Mouse (Mus musculus): ENCODE measurements at regions not wholly inside any gene's neighbourhood (a gene's known extent, or its start where the extent isn't known, plus 50 kb on each side); places are given as distances from the start of the nearest gene placed in this dataset.

- Histone ChIP-seq H3K4me1 (replicated peaks) (peaks cover 8% of the 10 kb centered on the region), H3K27me3 (no peaks in the 10 kb centered on the region), H3K36me3 (no peaks in the 10 kb centered on the region), H3K9me3 (no peaks in the 10 kb centered on the region), H3K27ac (no peak overlapping the region), H3K9ac (no peak overlapping the region), H3K4me3 (no peak overlapping the region), H3K4me2 (no peak overlapping the region)
- no peak for ATAC-seq (ENCODE audit: low FRiP score)
- WGBS, result 88% methylated on average over 3 of the region's 3 CpGs
These were observed 146.9 kb upstream of the Hs3st3a1 start for GRCm38 (mm10) chr11:64288236-64288635.

- H3K27ac ChIP-seq, result no peak overlapping the region
- ATAC-seq (ENCODE audit: low FRiP score), result no peak
These were observed 147.6 kb upstream of the Hs3st3a1 start for GRCm38 (mm10) chr11:64287499-64287898.

GRCm38 (mm10) chr11:64281781-64282180 is 153.4 kb upstream of the Hs3st3a1 start:
- Histone ChIP-seq H3K36me3 (no peaks in the 10 kb centered on the region), H3K4me3 (no peak overlapping the region), H3K27me3 (peaks cover 13% of the 10 kb centered on the region; the same call in 1 of the 2 replicates), H3K27ac (no peak overlapping the region), H3K9me3 (no peaks in the 10 kb centered on the region), H3K9ac (no peak overlapping the region), H3K4me2 (no peak overlapping the region), H3K4me1 (replicated peaks) (peaks cover 16% of the 10 kb centered on the region)
- no peak for ATAC-seq (ENCODE audit: low FRiP score)
- 65% methylated on average over 4 of the region's 4 CpGs for WGBS

More at GRCm38 (mm10) chr11:64287499-64287898, 147.6 kb upstream of the Hs3st3a1 start:
- H3K27me3 ChIP-seq, result no peaks in the 10 kb centered on the region
- no peaks in the 10 kb centered on the region for H3K36me3 ChIP-seq
- H3K9ac ChIP-seq, result no peak overlapping the region
- peaks cover 8% of the 10 kb centered on the region for H3K4me1 ChIP-seq (replicated peaks)
- no peak overlapping the region for H3K4me3 ChIP-seq
- H3K4me2 ChIP-seq, result no peak overlapping the region
- no peaks in the 10 kb centered on the region for H3K9me3 ChIP-seq

- Histone ChIP-seq H3K4me3 (no peak overlapping the region), H3K9ac (no peak overlapping the region), H3K4me2 (no peak overlapping the region), H3K9me3 (no peaks in the 10 kb centered on the region), H3K27me3 (peaks cover 19% of the 10 kb centered on the region; the same call in 1 of the 2 replicates), H3K36me3 (no peaks in the 10 kb centered on the region), H3K27ac (peak overlapping the region; percentile 76), H3K4me1 (replicated peaks) (peaks cover 16% of the 10 kb centered on the region)
- ATAC-seq (ENCODE audit: low FRiP score), result peak; percentile 93
- WGBS, result 26% methylated on average over 12 of the region's 12 CpGs
These were observed 156.7 kb upstream of the Hs3st3a1 start for GRCm38 (mm10) chr11:64278259-64279003.

- WGBS, result 80% methylated on average over 6 of the region's 6 CpGs
- Histone ChIP-seq H3K9me3 (no peaks in the 10 kb centered on the region), H3K4me2 (no peak overlapping the region), H3K27ac (no peak overlapping the region), H3K4me1 (replicated peaks) (peaks cover 14% of the 10 kb centered on the region), H3K9ac (no peak overlapping the region), H3K4me3 (no peak overlapping the region), H3K36me3 (no peaks in the 10 kb centered on the region), H3K27me3 (peaks cover 6% of the 10 kb centered on the region; the same call in 1 of the 2 replicates)
- no peak for ATAC-seq (ENCODE audit: low FRiP score)
These were observed 161.4 kb upstream of the Hs3st3a1 start for GRCm38 (mm10) chr11:64273726-64274125.

GRCm38 (mm10) chr11:64273214-64273613 is 161.9 kb upstream of the Hs3st3a1 start:
- H3K4me2 ChIP-seq, result no peak overlapping the region
- peaks cover 6% of the 10 kb centered on the region; the same call in 1 of the 2 replicates for H3K27me3 ChIP-seq
- 92% methylated on average over 3 of the region's 3 CpGs for WGBS
- H3K9ac ChIP-seq, result no peak overlapping the region
- no peaks in the 10 kb centered on the region for H3K9me3 ChIP-seq
- no peak overlapping the region for H3K27ac ChIP-seq
- no peak overlapping the region for H3K4me3 ChIP-seq
- peaks cover 9% of the 10 kb centered on the region for H3K4me1 ChIP-seq (replicated peaks)
- no peak for ATAC-seq (ENCODE audit: low FRiP score)
- H3K36me3 ChIP-seq, result no peaks in the 10 kb centered on the region

GRCm38 (mm10) chr11:64268121-64268520 is 167.0 kb upstream of the Hs3st3a1 start:
- no peaks in the 10 kb centered on the region for H3K9me3 ChIP-seq
- H3K27me3 ChIP-seq, result no peaks in the 10 kb centered on the region
- no peak overlapping the region for H3K4me2 ChIP-seq
- WGBS, result 79% methylated on average over 4 of the region's 4 CpGs
- H3K27ac ChIP-seq, result no peak overlapping the region
- no peak for ATAC-seq (ENCODE audit: low FRiP score)
- H3K9ac ChIP-seq, result no peak overlapping the region
- H3K4me3 ChIP-seq, result no peak overlapping the region
- no peaks in the 10 kb centered on the region for H3K36me3 ChIP-seq
- no peaks in the 10 kb centered on the region for H3K4me1 ChIP-seq (replicated peaks)

- no peak for ATAC-seq (ENCODE audit: low FRiP score)
- no peaks in the 10 kb centered on the region for H3K9me3 ChIP-seq
- no peak overlapping the region for H3K27ac ChIP-seq
- H3K9ac ChIP-seq, result no peak overlapping the region
- 82% methylated on average over 5 of the region's 5 CpGs for WGBS
- H3K36me3 ChIP-seq, result no peaks in the 10 kb centered on the region
- no peaks in the 10 kb centered on the region for H3K4me1 ChIP-seq (replicated peaks)
- H3K4me2 ChIP-seq, result no peak overlapping the region
- no peak overlapping the region for H3K4me3 ChIP-seq
- 0 out of 2 replicates have a peak, but pooled peaks cover 3% of the 10 kb centered on the region for H3K27me3 ChIP-seq
These were observed 167.6 kb upstream of the Hs3st3a1 start for GRCm38 (mm10) chr11:64267547-64267946.

- H3K9me3 ChIP-seq, result no peaks in the 10 kb centered on the region
- WGBS, result 81% methylated on average over 7 of the region's 7 CpGs
These were observed 174.5 kb upstream of the Cox10 start for GRCm38 (mm10) chr11:64253517-64254385.

GRCm38 (mm10) chr11:64236873-64237272 is 157.6 kb upstream of the Cox10 start:
- no peak overlapping the region for H3K27ac ChIP-seq
- H3K4me2 ChIP-seq, result no peak overlapping the region
- ATAC-seq (ENCODE audit: low FRiP score), result no peak
- H3K27me3 ChIP-seq, result no peaks in the 10 kb centered on the region
- H3K9me3 ChIP-seq, result no peaks in the 10 kb centered on the region
- H3K4me1 ChIP-seq (replicated peaks), result no peaks in the 10 kb centered on the region
- H3K36me3 ChIP-seq, result no peaks in the 10 kb centered on the region
- 90% methylated on average over 4 of the region's 4 CpGs for WGBS
- H3K4me3 ChIP-seq, result no peak overlapping the region
- no peak overlapping the region for H3K9ac ChIP-seq

More at GRCm38 (mm10) chr11:64253517-64254385, 174.5 kb upstream of the Cox10 start:
- no peak overlapping the region for H3K4me3 ChIP-seq
- no peaks in the 10 kb centered on the region for H3K36me3 ChIP-seq
- H3K27me3 ChIP-seq, result 0 out of 2 replicates have a peak, but pooled peaks cover 4% of the 10 kb centered on the region
- no peak overlapping the region for H3K9ac ChIP-seq
- no peak overlapping the region for H3K27ac ChIP-seq
- no peak overlapping the region for H3K4me2 ChIP-seq
- ATAC-seq (ENCODE audit: low FRiP score), result no peak
- H3K4me1 ChIP-seq (replicated peaks), result peaks cover 13% of the 10 kb centered on the region

- H3K9ac ChIP-seq, result no peak overlapping the region
- no peaks in the 10 kb centered on the region for H3K9me3 ChIP-seq
- WGBS, result 81% methylated on average over 4 of the region's 4 CpGs
- no peak overlapping the region for H3K27ac ChIP-seq
- ATAC-seq (ENCODE audit: low FRiP score), result no peak
- H3K4me1 ChIP-seq (replicated peaks), result no peaks in the 10 kb centered on the region
- H3K4me3 ChIP-seq, result no peak overlapping the region
- H3K27me3 ChIP-seq, result no peaks in the 10 kb centered on the region
- no peaks in the 10 kb centered on the region for H3K36me3 ChIP-seq
- H3K4me2 ChIP-seq, result no peak overlapping the region
These were observed 150.8 kb upstream of the Cox10 start for GRCm38 (mm10) chr11:64230071-64230470.

GRCm38 (mm10) chr11:64220888-64221287 is 141.6 kb upstream of the Cox10 start:
- ATAC-seq (ENCODE audit: low FRiP score), result no peak

More at GRCm38 (mm10) chr11:64220888-64221287, 141.6 kb upstream of the Cox10 start:
- peaks cover 9% of the 10 kb centered on the region; the same call in 1 of the 2 replicates for H3K4me1 ChIP-seq (replicated peaks)
- no peak overlapping the region for H3K4me3 ChIP-seq
- WGBS, result 92% methylated on average over 4 of the region's 4 CpGs
- no peaks in the 10 kb centered on the region for H3K36me3 ChIP-seq
- H3K4me2 ChIP-seq, result no peak overlapping the region
- no peak overlapping the region for H3K27ac ChIP-seq
- no peaks in the 10 kb centered on the region for H3K9me3 ChIP-seq
- H3K9ac ChIP-seq, result no peak overlapping the region
- H3K27me3 ChIP-seq, result no peaks in the 10 kb centered on the region

Measured in hindbrain, embryonic 13.5 days (tissue).